Mouse (Mus musculus): ENCODE data around the gene Mmp28. TPM values are rescaled to one million over a fixed set of nuclear protein-coding genes. Genes with fewer than 3 reads are reported as not detected.

Gene Mmp28
- total RNA-seq, 2 experiments from 2014 or later: 3.5 to 5.1 TPM

- intact Hi-C loops (cut with DNase I): no loop called here
- no peak for DNase-seq (ENCODE audit: low spot score in 2 of 2)
Measured at GRCm38 (mm10) chr11:83448927-83449236, 14.0 kb downstream of the Mmp28 start.

GRCm38 (mm10) chr11:83448021-83448926 lies 14.6 kb downstream of the Mmp28 start:
- DNase-seq (ENCODE audit: low spot score in 2 of 2): no peak
- intact Hi-C loops (cut with DNase I): no loop called here

- intact Hi-C loops (cut with DNase I): no loop called here
- DNase-seq (ENCODE audit: low spot score in 2 of 2): no peak
Measured at GRCm38 (mm10) chr11:83447612-83448011, 15.3 kb downstream of the Mmp28 start.

- intact Hi-C loops (cut with DNase I): no loop called here
- no peak for DNase-seq (ENCODE audit: low spot score in 2 of 2)
Measured at GRCm38 (mm10) chr11:83445001-83445400, 17.9 kb downstream of the Mmp28 start.

DNA sequence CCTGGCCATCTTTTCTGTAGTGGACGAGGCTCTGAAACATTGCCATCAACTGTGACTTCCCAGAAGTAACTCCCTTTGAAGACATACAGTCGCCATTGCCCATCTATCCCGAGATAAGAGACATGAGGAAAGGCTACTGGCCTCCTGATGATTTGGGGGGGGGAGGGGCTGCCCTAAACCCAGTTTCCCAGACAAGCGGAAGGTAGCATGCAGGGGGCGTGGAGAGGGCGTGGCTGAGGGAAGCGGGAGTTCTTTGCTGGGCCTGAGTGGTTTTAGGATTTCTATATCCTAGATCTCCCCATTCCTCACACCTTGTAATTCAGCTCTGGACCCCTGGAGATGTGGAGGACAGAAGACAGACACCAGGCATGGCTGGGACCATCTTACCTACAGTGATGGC lies 19.0 kb downstream of the Mmp28 start:
- intact Hi-C loops (cut with DNase I): loop anchor here (5.0 kb wide), 1 partner anchor 293 kb away; no protein-coding TSS in a partner anchor
- DNase-seq (ENCODE audit: low spot score in 2 of 2): no peak

GRCm38 (mm10) chr11:83442596-83443267 lies 20.1 kb downstream of the Mmp28 start:
- intact Hi-C loops (cut with DNase I): loop anchor here (5.0 kb wide), 1 partner anchor 295 kb away; no protein-coding TSS in a partner anchor
- peak; percentile 54 to 70 for DNase-seq (ENCODE audit: low spot score in 2 of 2)

DNA sequence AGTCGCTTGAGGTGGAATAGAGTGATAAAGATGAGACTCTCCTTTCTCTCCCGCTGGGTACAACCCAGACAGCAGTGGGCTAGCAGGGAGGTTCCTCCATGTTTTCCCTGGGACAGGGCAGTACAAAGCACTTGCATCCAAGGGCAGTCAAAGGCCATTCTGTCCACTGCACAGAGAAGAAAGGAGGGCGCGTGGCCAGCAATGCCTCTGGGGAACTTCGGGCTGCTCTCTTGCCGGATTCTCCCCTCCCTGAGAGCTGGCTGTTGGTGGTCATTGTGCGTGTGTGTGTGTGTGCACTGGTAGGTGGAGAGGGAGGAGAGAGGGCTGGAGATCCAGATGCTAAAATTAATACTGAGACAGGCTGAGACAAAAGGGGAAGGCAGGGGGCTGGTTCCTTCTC lies 21.6 kb downstream of the Mmp28 start:
- no peak for DNase-seq (ENCODE audit: low spot score in 2 of 2)
- intact Hi-C loops (cut with DNase I): loop anchor here (5.0 kb wide), 1 partner anchor 296 kb away; no protein-coding TSS in a partner anchor

DNA sequence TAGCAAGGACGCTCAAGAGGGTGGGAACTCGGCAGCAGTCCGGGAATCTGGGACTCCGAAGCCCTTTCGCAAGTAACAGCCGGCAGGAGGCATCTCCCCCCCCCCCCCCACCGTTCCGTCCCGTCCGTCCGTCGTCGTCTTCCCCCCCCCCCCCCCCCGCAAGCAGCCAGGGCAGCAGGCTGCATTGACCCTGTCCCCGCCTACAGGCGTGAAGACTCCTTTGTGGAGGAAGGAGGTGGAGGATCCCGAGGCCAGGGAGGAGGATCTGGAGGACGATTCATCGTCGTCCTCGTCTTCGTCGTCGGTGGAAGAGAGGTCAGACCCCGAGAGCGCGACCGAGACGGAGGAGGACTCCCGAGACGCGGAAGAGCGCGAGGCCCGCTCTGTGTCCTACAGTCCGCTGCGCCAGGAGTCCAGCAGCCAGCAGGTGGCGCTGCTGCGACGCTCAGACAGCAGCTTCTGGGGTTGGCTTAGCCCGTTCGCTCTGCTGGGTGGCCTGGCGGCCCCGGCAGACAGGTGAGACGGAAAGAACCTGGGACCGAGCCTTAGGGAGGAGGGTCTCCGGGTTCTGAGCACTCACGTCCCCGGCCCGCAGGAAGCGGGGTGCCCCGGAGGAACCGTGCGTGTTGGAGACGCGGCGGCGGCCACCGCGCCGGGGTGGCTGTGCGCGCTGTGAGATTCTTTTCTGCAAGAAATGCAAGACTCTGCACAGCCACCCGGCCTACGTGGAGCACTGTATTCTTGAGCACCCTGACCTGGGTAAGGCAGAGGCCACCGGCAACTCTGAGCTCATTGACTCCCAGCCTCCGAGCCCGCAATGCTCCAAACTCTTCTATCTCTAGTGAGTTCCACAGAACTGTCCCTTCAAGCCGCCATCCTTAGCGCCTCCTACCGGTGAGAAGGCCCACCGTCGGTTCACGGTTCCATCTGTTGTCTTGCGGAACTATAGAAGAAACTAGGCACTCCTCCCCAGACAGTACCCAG lies 22.5 kb downstream of the Mmp28 start:
- peak; percentile 83 to 84 for DNase-seq (ENCODE audit: low spot score in 2 of 2)
- intact Hi-C loops (cut with DNase I): loop anchor here (1.0 to 5.0 kb wide), 2 partner anchors 33 to 297 kb away; partner anchors contain the start of gene Taf15

DNA sequence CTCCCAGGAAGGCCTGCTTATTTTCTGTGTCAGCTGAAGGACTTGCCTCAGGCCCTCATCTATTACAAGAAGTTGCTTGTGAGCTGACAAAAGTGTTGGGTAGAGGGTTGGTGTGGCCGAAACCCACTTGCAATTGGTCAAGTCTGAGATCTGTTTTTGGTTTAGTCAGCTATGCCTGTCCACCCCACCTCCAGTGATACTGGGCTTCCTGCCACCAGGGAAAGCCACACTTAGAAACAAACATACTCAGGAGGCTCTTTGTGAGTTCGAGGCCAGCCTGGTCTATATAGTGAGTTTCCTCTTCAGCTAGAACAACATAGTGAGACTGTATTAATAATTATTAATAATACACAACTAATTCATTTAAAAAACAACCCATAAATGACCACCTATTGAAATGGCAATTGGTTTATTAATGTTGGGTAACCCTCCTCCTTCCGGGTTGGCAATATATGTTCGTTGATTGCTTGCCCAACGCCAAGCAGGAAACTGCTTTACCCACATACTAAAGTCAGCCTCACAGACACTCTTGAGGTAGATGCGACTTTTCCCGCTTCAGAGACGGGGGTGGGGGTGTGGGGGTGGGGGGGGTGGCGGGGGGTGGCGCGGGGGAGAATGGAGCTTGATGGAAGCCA lies 23.3 kb downstream of the Mmp28 start:
- no peak for DNase-seq (ENCODE audit: low spot score in 2 of 2)
- intact Hi-C loops (cut with DNase I): loop anchor here (1.0 to 5.0 kb wide), 2 partner anchors 34 to 298 kb away; partner anchors contain the start of gene Taf15

DNA sequence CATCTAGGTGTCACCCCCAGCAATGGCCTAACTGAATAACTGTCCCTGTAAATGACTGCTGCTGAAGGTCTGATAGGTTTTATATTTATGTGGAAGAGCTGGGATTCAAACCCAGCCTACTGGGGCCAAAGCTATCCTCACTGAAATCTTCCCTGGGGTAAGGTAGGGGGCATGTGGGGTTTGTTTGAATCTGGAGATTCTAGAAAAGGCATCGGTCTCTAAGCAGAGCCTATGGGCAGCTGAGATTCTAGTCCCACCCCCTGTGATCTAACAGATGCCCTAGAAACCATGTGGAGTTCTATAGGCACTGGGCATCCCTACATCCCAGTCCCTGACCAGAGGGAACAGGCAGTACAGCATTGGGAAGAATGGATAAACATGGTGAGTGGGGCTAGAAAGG lies 25.5 kb downstream of the Mmp28 start, which contains the start of gene 1700020L24Rik:
Gene 1700020L24Rik (plus strand): TSS at position 301 of the 400 bp plus-strand sequence.
- intact Hi-C loops (cut with DNase I): no loop called here
- no peak for DNase-seq (ENCODE audit: low spot score in 2 of 2)

DNA sequence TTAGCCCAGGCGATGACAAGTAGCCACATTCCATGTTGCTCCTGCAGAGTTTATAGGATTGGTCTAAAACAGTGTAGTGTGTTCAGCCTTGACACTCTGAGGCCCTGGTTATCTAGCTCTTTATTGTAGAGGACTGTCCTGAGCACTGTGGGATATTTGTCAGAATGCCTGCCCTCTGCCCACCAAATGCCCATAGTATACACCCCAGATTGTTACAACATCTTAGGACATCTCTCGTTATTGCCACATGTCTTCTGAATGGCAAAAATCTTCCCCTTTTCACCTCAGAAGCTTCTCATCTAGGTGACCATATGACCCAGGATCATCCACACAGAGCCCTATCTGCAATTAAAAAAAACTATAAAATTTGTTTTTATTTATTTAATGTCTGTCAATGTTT lies 30.3 kb downstream of the Mmp28 start:
- no peak for DNase-seq (ENCODE audit: low spot score in 2 of 2)
- intact Hi-C loops (cut with DNase I): no loop called here

DNA sequence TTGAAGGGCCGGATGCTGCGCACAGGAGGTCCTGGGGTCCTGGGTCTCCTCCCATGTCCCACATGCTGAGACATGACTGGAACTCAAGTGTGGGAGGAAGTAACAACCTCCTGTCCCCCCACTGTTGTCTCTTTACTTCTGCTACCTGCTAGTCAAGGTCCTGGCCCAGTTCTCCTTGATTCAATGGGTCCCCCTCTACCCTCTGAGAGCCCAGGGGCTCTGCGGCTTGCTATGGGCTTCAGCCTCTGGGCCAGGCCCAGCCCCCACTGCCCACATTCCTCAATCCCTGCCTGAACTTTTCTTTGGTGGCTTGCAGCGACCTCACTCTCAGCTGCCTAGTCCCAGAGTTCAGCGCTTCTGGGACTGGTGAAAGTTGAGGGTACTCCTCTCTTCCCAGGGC lies 33.5 kb downstream of the Mmp28 start, which contains the start of gene Gas2l2:
Gene Gas2l2 (minus strand): TSS at position 101 of the 400 bp plus-strand sequence.
- no peak for DNase-seq (ENCODE audit: low spot score in 2 of 2)
- intact Hi-C loops (cut with DNase I): no loop called here

DNA sequence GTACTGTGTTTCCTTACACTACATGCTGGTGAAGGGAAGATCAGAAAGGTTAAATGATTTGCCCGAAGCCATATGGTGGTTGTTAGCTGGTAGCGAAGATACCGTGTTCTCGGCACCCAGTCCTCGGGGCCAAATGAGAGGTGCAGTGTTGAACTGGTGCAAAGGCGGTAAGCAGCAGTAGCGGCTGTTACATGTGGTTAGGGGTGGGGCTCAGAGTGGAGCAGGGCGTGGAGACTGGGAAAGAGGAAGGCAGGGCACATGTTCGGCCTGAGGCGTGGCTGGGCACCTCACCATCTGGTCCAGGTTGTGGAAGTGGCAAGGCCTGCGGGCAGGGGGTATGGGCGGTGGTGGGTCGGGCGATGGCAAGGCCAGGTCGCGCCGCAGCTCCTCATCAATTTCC lies 35.9 kb downstream of the Mmp28 start:
- DNase-seq (ENCODE audit: low spot score in 2 of 2): no peak
- intact Hi-C loops (cut with DNase I): no loop called here

DNA sequence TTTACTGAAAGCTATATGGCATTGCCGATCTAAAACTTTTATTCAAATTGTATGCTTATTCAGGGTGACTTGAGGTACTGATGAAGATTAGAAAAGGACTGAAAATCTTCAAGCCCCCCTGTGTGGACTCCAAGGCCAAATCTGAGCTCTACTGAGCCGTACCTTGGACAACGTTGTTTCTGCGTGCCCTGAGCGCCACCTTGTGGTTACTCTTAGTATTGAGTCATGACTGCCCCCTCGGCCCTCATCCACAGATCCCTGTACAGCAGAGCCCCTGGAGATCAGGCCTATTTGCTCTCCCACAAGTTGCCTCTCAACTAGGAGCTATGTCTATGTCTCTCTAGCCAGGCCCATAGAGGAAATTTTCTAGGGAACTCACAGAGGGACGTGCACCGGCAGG lies 38.2 kb downstream of the Mmp28 start:
- DNase-seq (ENCODE audit: low spot score in 2 of 2): peak; percentile 64 to 74
- intact Hi-C loops (cut with DNase I): loop anchor here (2.0 kb wide), 2 partner anchors 68 to 98 kb away; no protein-coding TSS in a partner anchor

DNA sequence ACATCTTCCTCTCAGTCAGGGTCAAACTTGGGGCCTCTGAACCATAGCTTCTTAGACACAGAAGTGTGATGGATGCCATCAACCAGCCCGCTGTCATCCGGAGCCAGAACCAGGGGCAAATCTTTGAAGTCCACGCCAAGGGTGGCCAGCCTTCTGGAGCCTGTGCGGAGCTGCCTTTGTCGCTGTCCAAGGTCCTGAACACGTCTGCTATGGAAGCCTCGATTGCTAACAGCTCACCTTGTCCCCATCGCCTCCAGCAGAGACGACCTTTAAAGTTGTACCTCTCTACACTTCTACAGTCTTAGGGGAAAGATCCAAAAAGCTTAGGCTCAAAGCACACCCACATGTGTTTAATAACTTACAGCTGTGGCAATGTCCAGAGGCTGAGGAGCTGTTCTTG lies 41.6 kb downstream of the Mmp28 start:
- intact Hi-C loops (cut with DNase I): no loop called here

GRCm38 (mm10) chr11:83420338-83420737 lies 42.5 kb downstream of the Mmp28 start:
- no peak for DNase-seq (ENCODE audit: low spot score in 2 of 2)
- intact Hi-C loops (cut with DNase I): no loop called here

More for the DNA sequence above, 41.6 kb downstream of the Mmp28 start:
- no peak for DNase-seq (ENCODE audit: low spot score in 2 of 2)

DNA sequence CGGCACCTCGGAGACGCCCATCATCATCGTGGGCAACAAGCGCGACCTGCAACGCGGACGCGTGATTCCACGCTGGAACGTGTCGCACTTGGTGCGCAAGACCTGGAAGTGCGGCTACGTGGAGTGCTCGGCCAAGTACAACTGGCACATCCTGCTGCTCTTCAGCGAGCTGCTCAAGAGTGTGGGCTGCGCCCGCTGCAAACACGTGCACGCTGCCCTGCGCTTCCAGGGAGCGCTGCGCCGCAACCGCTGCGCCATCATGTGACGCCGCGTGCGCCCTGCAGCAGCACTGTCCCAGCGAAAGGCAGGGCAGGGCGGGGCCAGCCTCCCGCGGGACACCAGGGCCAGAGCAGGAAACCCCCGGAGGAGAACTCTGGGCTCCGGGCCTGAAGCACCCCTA lies 44.3 kb downstream of the Mmp28 start:
- intact Hi-C loops (cut with DNase I): no loop called here
- DNase-seq (ENCODE audit: low spot score in 2 of 2): peak; percentile 72 to 84

GRCm38 (mm10) chr11:83417708-83418107 lies 45.2 kb downstream of the Mmp28 start:
- peak in 1 of 2 experiments; percentile 58 for DNase-seq (ENCODE audit: low spot score in 2 of 2)

DNA sequence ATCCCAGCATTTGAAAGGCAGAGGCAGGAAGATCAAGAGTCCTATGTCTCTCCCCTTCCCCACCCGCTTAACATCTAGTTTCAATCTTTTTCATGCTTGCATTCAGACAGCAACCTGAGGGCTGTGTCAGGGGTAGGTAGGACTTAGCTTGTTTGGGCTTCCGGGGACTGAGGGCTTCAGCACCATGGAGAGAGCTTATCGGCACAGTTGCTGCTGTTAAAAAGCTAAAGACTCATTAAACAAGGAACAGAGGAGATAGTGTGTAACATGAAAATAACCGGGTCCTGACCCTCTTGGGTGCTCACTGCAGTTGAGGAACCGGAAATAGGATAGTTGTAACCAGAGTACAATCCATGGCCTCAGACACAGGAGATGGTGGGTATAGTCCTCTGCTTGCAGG lies 45.8 kb downstream of the Mmp28 start:
- DNase-seq (ENCODE audit: low spot score in 2 of 2): no peak
- intact Hi-C loops (cut with DNase I): no loop called here

More at GRCm38 (mm10) chr11:83417708-83418107, 45.2 kb downstream of the Mmp28 start:
- intact Hi-C loops (cut with DNase I): no loop called here

Data from left cerebral cortex, postnatal 36 days (tissue).